Mouse (Mus musculus): ENCODE measurements at regions not wholly inside any gene's neighbourhood (a gene's known extent, or its start where the extent isn't known, plus 50 kb on each side); places are given as distances from the start of the nearest gene placed in this dataset.

- 68% methylated on average over 12 of the region's 12 CpGs for WGBS
- no peak overlapping the region for H3K4me3 ChIP-seq (ENCODE audit: insufficient read depth, low read depth, low read length)
- H3K27me3 ChIP-seq (replicated peaks; ENCODE audit: control insufficient read depth, insufficient read depth, low read length) = no peaks in the 10 kb centered on the region
- TF ChIP-seq CTCF (conservative IDR thresholded peaks at IDR 0.05; ENCODE audit: insufficient read depth, insufficient read length, low read depth, low read length) = no peak
- no peak for TF ChIP-seq POLR2A (IDR thresholded peaks at IDR 0.05; ENCODE audit: low read depth, low read length)
- no peaks in the 10 kb centered on the region for H3K36me3 ChIP-seq (ENCODE audit: control insufficient read depth, insufficient read depth, low read length)
- no peaks in the 10 kb centered on the region for H3K4me1 ChIP-seq (ENCODE audit: control insufficient read depth, insufficient read depth, low read length)
- no peak for DNase-seq
- H3K27ac ChIP-seq (ENCODE audit: insufficient read depth, low read depth, low read length) = no peak overlapping the region
These were observed 2153.8 kb upstream of the Gm7489 start for GRCm38 (mm10) chr15:51730805-51731412.

GRCm38 (mm10) chr15:51734194-51734593, 2150.5 kb upstream of the Gm7489 start:
- no peak for DNase-seq
- Histone ChIP-seq H3K27me3 (replicated peaks; ENCODE audit: control insufficient read depth, insufficient read depth, low read length) (no peaks in the 10 kb centered on the region), H3K4me3 (ENCODE audit: insufficient read depth, low read depth, low read length) (no peak overlapping the region), H3K27ac (ENCODE audit: insufficient read depth, low read depth, low read length) (no peak overlapping the region), H3K36me3 (ENCODE audit: control insufficient read depth, insufficient read depth, low read length) (no peaks in the 10 kb centered on the region), H3K4me1 (ENCODE audit: control insufficient read depth, insufficient read depth, low read length) (no peaks in the 10 kb centered on the region)
- TF ChIP-seq CTCF (conservative IDR thresholded peaks at IDR 0.05; ENCODE audit: insufficient read depth, insufficient read length, low read depth, low read length) (no peak), POLR2A (IDR thresholded peaks at IDR 0.05; ENCODE audit: low read depth, low read length) (no peak)
- 79% methylated on average over 1 of the region's 1 CpGs for WGBS
